Mouse (Mus musculus) adrenal gland, postnatal 10 days (tissue): ENCODE measurements around the gene Ypel2. TPM values are rescaled to one million over a fixed set of nuclear protein-coding genes. Genes with fewer than 3 reads are reported as not detected.
"Not testable (repeated sequence)": the region's sequence is repeated elsewhere in the genome, so short reads cannot be mapped to it uniquely, and the experiment has no call there.

Experiments used
- DNase-seq: peaks from one replicate; pipeline ENCODE4 v3.0.0; 2021; ENCODE audit warnings: mixed read lengths
- long read RNA-seq, 2 experiments: library from polyadenylated mRNA; stranded (forward); transcript quantifications; one replicate each; pipeline ENCODE4 v2.0.0; 2021
- total RNA-seq, 2 experiments: library from RNA; stranded (reverse); gene quantifications; 2 replicates each; pipeline ENCODE4 v1.2.3; 2021

Ypel2 gene
- 10 to 100 TPM; 16.1 to 28.3 TPM for total RNA-seq
- long read RNA-seq, experiment 1, full-length matches to known transcripts = 2 of 6 reads
- long read RNA-seq, experiment 1, partial matches to known transcripts = 0 of 6 reads
- long read RNA-seq, experiment 1, other reads (novel, unspliced or antisense) = 4 of 6 reads
- long read RNA-seq, experiment 2, full-length matches to known transcripts = 2 of 7 reads
- long read RNA-seq, experiment 2, partial matches to known transcripts = 0 of 7 reads
- long read RNA-seq, experiment 2, other reads (novel, unspliced or antisense) = 5 of 7 reads

GRCm38 (mm10) chr11:86993041-86994037, at the start of gene Ypel2:
Ypel2 (minus strand) TSS chr11:86993707.
- DNase-seq = peak; percentile 97

DNA sequence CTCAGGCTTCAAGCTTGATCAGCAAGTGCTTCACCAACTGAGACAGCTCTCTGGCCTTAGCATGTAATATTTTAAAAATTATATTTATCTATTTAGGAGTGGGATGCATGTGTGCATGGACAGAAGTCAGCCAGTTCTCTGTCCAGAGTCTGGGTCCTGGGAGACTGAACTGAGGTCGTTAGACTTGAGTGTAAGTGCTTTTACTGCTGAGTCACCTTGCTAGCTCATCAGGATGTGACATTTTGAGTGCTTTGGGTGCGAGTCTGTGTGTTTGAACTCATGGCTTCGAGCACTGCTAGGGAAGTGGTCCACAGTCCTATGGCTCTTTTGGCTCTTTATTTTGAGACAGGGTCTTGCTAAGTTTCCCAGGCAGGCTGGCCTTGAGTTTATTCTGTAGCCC, 49.5 kb upstream of the Ypel2 start:
- DNase-seq = no peak

DNA sequence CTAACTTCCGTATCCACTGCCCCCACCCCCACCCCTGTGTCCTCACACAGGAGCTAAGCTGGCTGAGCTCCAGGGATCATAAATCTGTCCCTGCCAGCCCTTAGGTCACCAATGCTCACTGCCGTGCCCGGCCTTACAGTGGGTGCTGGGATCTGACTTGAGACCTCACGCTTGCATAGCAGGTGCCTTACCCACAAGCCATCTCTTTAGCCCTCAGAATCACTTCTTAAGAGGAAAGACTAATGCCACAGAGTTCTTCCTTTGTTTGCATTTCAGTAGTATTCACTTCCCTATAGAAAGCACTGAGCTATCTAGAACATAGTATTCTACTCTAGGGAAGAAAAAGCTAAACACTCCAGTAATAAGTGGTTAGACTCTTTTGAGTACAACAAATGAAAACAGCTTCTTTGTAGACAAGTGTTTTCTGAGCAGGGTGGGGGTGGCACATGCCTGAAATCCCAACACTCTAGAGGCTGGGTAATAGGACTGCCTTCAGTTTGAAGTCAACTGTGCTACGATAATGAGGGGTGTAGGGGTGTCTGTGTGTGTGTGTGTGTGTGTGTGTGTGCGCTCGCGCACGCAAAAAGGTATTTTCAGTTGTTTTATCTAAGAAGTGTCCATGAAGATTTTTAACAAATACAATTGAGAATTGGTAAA, 45.9 kb upstream of the Ypel2 start:
- DNase-seq = peak; percentile 72

- DNase-seq = no peak
Measured at GRCm38 (mm10) chr11:87036180-87036579, 42.7 kb upstream of the Ypel2 start.

DNA sequence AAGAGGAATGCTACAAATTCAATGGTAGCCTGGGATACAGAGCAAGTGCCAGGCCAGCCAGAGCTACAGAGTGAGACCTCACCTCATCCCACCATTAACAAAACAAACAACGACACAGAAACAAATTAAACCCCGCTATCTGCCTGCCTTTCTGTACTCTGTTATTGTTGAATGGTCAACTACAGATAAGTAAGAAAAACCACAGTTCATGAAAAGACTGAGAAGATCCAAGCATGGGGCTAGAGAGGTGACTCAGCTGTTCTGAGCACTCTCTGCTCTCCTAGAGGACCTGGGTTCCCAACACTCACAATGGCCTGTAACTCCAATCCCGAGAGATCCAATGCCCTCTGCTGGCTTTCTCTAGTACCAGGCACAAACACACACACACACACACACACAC, 34.7 kb upstream of the Ypel2 start:
- DNase-seq = no peak

DNA sequence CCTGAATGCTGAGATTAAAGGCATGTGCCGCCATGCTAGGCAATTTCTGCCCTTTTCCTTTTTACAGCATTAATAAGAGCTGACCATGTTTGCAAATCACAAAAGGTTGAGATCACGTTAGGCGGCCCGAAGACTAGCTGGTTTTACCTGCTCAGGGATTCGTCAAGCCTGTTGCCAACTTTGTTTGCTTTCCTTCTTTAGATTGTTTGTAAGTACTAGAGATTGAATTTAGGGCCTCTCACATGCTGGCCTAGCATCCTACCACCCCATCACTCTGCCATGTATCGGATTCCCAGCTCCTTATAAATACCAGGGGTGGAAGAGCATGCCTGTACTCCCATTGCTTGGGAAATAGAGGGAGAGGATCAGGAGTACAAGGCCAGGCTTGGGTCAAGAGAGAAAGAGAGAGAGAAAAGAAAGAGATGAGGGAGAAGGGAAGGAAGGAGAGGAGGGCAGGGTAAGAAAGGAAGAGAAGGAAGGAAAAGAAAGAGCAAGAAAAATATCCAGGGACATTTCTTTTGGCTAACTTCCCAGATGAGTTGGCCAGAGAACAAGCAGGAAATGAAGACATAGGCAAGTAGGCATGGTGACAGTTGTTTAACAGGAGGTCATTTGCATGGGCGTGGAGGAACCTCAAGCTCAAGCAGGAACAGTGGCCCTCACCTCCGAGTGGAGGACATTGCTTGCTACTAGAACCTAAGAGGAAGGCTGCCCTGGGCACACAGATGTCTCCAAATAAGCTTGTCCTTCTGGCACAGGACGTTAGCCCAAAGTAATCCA, 32.8 kb upstream of the Ypel2 start:
- peak; percentile 46 for DNase-seq

DNA sequence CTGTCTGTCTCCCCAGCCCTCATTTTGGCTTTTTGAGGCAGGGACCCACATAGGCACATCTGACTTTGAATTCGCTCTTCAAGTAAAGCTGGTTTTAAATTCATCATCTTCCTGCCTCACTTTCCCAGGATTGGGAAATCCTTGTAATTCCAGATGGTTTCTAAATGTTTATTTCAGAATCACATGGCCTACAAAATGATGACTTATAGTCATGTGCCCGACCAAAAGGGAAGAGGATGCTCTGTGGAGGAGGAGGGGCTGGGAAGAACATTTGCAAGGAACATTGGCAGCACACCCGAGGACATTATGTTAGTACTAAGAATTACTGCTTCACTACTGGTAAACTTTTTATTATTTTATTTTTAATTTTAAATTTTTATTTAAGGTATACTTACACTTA, 31.8 kb upstream of the Ypel2 start:
- no peak for DNase-seq

GRCm38 (mm10) chr11:87023240-87023639, 29.7 kb upstream of the Ypel2 start:
- DNase-seq = not testable (repeated sequence)

- DNase-seq = no peak
Measured at GRCm38 (mm10) chr11:87022765-87023164, 29.3 kb upstream of the Ypel2 start.

- no peak for DNase-seq
Measured at GRCm38 (mm10) chr11:87021551-87021950, 28.0 kb upstream of the Ypel2 start.

DNA sequence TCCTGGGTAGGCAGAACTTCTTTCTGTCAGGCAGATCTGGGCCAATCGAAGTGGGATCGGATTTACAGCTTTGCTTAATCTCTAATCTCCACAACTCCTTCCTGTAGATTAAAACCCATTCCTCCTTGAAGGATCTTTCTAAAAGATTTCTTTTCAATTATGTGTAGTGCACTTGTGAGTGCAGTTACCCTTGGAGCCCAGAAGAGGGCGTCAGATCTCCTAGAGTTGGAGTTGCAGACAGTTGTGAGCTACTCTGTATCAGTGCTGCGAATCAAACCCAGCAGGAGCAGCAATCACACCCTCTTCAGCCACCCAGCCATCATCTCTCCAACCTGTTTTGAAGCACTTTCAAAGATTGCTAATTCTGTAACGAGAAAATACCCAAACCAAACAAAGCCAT, 26.9 kb upstream of the Ypel2 start:
- no peak for DNase-seq

- DNase-seq = no peak
Measured at GRCm38 (mm10) chr11:87019431-87019830, 25.9 kb upstream of the Ypel2 start.

- DNase-seq = no peak
Measured at GRCm38 (mm10) chr11:87018081-87018480, 24.6 kb upstream of the Ypel2 start.

DNA sequence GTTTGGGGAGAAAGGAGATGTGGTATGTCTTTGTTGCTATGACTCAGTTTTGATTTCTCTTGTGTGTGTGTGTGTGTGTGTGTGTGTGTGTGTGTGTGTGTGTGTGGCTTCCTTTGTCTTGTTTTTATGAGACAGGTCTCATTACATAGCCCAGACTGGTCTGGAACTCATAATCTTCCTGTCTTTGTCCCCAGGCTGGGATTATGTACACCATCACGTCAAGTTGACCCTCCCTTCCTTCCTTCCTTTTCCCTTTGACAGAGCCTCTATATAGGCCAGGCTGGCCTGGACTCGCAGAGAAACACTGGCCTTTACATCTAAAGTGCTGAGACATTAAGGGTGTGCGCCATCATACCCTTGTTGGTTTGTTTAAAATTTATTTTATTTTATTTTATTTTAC, 22.2 kb upstream of the Ypel2 start:
- no peak for DNase-seq

DNA sequence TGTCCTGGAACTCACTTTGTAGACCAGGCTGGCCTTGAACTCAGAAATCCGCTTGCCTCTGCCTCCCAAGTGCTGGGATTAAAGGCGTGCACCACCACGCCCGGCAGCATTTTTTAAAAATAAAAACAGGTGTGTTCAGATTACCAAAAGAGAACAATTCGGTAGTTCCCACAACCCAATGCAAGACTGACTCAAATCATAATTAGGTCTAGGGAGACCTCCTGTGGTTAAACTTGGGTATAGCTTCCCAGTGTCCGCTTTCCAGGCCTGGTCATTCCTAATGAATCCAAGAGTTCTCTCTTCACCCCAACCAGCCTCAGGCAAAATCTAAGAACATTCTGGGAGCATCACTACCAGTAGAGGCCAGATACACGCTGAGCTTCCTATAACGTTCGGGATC, 17.0 kb upstream of the Ypel2 start:
- peak; percentile 63 for DNase-seq

GRCm38 (mm10) chr11:87007371-87007770, 13.9 kb upstream of the Ypel2 start:
- DNase-seq = no peak

DNA sequence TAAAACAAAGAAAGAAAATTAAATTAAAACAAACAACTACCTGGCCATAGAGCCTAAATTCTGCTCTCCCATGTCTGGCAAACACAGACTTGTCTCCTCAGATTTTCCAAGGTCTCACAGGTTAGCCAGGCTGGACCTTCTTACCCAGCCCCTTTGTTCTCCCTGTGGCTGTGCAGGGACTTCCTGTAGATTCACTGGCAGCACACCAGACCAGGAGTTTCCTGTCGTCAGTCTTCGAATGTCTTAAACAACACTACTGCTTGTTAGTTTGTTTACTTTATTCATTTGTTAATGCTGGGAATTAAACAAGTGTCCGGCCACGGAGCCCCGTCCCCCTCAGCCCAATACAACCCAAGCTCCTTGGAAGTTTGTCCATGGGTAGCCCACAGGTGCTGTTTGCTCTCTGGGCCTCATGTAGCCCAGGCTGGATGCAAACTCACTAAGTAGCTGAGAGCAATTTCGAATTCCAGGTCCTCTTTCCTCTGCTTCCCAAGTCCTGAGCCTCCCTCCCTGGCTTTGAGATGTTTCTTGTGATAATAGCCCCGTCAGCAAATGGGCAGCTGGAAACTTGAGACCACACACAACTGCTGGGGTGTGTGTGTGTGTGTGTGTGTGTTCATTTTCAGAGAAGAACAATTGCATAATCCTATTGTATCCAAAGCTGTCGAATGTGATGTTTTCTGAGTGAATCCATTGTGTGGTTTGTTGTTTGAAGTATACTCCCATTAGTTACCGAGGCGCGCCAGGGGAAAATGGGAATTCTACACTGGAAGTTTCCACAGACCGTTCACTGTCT, 11.7 kb upstream of the Ypel2 start:
- no peak for DNase-seq

DNA sequence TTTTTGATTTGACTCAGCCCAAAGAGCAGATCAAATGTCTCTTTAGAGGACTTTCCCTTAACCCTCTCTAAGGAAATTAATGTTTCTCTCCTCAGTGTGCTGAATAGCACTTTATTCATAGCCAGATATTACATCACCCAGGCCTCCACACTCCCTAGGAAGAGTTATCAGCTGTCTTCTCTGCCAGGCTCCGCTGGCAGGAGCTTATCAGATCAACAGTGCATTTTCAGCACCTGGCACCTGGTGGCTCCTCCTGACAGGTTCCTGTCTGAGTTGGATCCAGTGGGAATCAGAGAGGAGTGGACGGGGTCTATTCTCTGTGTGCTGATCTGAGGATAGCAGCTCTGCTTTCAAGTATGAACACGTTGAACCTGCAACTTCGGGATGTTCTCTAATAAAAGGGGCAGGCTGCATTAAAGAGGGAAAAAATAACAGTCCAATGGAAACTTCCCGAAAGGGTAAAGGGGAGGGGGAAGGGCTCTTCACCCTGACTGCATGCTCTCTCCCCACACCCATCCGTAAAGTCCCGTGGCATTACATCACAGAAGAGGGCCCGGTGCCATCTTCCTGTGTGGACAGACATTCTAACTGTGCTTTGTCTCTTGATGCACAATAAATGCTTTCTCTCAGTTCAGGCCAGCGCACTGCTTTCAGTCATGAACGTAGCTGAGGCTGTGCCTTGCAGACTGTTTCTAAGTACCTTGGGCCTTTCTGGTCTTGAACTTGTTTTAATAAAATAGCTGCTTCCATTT, 8.7 kb upstream of the Ypel2 start:
- no peak for DNase-seq

DNA sequence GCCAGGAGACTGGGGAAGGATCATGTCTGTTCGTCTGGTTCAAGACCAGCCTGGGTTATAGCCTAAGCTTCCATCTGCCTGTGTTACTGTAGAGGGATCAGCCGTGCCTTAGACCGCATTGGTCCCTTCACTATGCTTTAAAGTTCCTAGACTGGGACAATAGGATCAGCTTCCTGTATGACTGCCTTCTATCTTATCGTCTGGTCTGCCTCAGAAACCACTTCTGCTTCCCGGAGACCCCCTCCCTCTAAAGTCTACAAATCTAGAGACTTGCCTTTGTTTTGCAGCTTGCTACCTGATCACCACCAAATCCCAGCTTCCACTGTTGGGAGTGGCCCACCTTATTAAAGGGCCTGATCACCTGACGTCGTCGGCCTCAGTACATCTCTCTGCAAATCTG, 7.7 kb upstream of the Ypel2 start:
- no peak for DNase-seq

- DNase-seq = no peak
Measured at GRCm38 (mm10) chr11:86996266-86996665, 2.8 kb upstream of the Ypel2 start.
